Comparison of ENCODE assay signal across 14 mouse cellular contexts in genomic region chr16:67234862-67235261, GRCm38 (mm10).
DNase-seq lines count a peak whose midpoint lies in the region; ATAC-seq and TF ChIP-seq lines count a peak whose summit lies in the region.
"Had no signal": no experiment of that assay in that cellular context is flagged by ENCODE, and none has a peak within 500 bp of the region (broad histone marks: within the 10 kb centered on the region; RNA-seq: fewer than 3 reads in every experiment).

No protein-coding gene starts in this region.

- POLR2A ChIA-PET in Patski (lab: Charles Lee) = no interaction called here

- TF ChIP-seq CTCF in layer of hippocampus, adult 2 months (conservative IDR thresholded peaks at IDR 0.05) = peak; percentile 82
- peak; percentile 35 for TF ChIP-seq CTCF in Patski (IDR thresholded peaks at IDR 0.05)

- in situ Hi-C loops in Patski (cut with MboI; ENCODE audit: low pct_unique_long_range_greater_than_20kb) = loop anchor here (5.0 kb wide), 1 partner anchor 552 kb away; no protein-coding TSS in a partner anchor

- no peak for ATAC-seq in Patski
- ATAC-seq: midbrain, embryonic 16.5 days had no signal

- no peak overlapping the region for H3K4me3 ChIP-seq in layer of hippocampus, adult 2 months
- H3K4me3 ChIP-seq: forebrain, embryonic 12.5 days; heart, embryonic 13.5 days had no signal

- H3K27me3 ChIP-seq in Patski = peaks cover 10% of the 10 kb centered on the region
- H3K27me3 ChIP-seq: forebrain, embryonic 12.5 days; heart, embryonic 13.5 days had no signal

- DNase-seq in cerebellum, adult 9-10 months = peak; percentile 55
- DNase-seq in cerebellum, postnatal 36 days = no peak
- DNase-seq in layer of hippocampus, adult 2 months (ENCODE audit: low spot score in 2 of 2) = no peak
- DNase-seq in layer of hippocampus, postnatal 36 days = no peak
- DNase-seq in Patski (ENCODE audit: low read depth, low spot score) = no peak
- peak; percentile 30 for DNase-seq in mesoderm, embryonic 11.5 days (ENCODE audit: low read depth, low spot score)
- no peak for DNase-seq in frontal cortex, postnatal 36 days (ENCODE audit: low spot score in 2 of 2)
- DNase-seq in spleen, postnatal 36 days (ENCODE audit: low spot score in 2 of 2) = no peak
- DNase-seq: B cell, adult 2 months; kidney, adult 11 months had no signal

- H3K27ac ChIP-seq in layer of hippocampus, adult 2 months = no peak overlapping the region
- H3K27ac ChIP-seq: forebrain, embryonic 12.5 days; heart, embryonic 13.5 days; liver, embryonic 14.5 days had no signal

- CTCF ChIA-PET in Patski (lab: Charles Lee) = no interaction called here

Comparison
In these comparisons a context has a peak if more than half of its experiments do, and no peak if none do; other contexts are left out.
1. DNase-seq: peak in cerebellum, adult 9-10 months (single experiment) and mesoderm, embryonic 11.5 days (single experiment); none in cerebellum, postnatal 36 days (0 of 2), layer of hippocampus, adult 2 months (0 of 2), layer of hippocampus, postnatal 36 days (0 of 2), Patski (single experiment), frontal cortex, postnatal 36 days (0 of 2) and spleen, postnatal 36 days (0 of 2).